Mouse (Mus musculus): Measurements from ENCODE around the gene Rbm18.

Rbm18 gene

DNA sequence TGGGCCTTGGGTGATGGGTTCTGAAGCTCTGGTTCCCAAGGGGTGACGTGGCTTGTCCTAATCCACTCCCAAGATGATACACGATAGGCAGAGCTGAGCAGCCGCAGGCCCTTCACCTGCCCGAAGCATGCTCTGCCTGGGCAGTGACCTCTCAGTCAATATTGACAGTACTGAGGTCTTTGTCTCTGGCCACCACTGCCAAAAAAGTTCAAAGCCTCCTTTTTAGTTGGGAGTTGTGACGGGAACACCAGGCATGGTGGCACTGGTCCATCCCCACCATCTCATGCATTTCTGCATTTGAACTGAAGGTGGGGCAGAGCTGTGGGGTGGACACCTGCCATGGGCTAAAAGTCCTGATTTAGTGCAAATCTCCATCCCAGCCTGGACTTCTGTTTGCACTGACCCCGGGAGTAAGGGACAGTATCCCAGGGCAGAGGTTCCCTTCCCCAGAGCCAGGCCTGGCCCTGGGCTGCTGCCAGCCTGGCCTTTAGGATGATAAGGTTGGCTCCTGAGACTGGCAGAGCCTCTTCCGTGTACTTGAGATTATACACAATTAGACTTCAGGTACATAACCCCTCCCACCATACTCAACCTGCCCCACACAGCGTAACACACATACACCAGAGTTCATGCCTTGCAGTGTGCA lies 64.8 kb downstream of the Rbm18 start:
- DNase-seq (ENCODE audit: low spot score), result no peak

DNA sequence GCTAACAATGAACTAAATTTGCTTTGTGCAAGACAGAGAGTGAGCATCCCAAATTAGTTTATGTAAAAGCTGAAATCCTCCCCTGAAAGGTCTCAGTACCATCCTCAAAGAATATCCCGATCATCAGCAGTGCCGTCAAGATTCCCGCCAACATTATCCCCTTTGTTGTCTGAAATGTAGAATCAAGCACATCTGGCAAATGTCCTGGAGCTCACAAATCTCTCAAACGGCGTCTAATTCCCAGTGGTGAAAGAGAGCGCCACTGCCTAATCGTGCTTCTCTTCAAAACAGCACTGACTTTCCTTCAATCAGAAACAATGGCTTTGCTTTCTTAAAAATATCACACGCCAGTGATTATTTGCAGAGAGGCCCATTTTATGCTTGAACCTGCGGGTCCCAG lies 69.4 kb downstream of the Rbm18 start:
- DNase-seq (ENCODE audit: low spot score), result no peak
